Mouse (Mus musculus) limb, embryonic 15.5 days (tissue): ENCODE measurements at regions not wholly inside any gene's neighbourhood (a gene's known extent, or its start where the extent isn't known, plus 50 kb on each side); places are given as distances from the start of the nearest gene placed in this dataset.

Experiments
- ATAC-seq: fragments of 200-750 bp; cut with Nextera tagmentation; 2 replicates; pipeline ENCODE4 v1.8.0; 2017; ENCODE audit warnings: low read depth, moderate TSS enrichment; ENCODE audit not compliant: insufficient number of reproducible peaks, low FRiP score, low TSS enrichment
- H3K27ac ChIP-seq: fragments of 300-500 bp; sonication (generic); 2 replicates; pipeline ENCODE4 v1.5.1; 2015; ENCODE audit warnings: moderate library complexity, mild to moderate bottlenecking, inconsistent platforms
- H3K27me3 ChIP-seq: fragments of 300-500 bp; sonication (generic); 2 replicates; pipeline ENCODE4 v1.6.1; 2015; ENCODE audit warnings: inconsistent platforms
- H3K36me3 ChIP-seq: fragments of 300-500 bp; sonication (generic); 2 replicates; pipeline ENCODE4 v1.6.1; 2015; ENCODE audit warnings: inconsistent platforms
- H3K4me1 ChIP-seq: fragments of 300-500 bp; sonication (generic); 2 replicates; pipeline ENCODE4 v1.6.1; 2015; ENCODE audit warnings: inconsistent platforms
- H3K4me2 ChIP-seq: fragments of 300-500 bp; sonication (generic); 2 replicates; pipeline ENCODE4 v1.6.1; 2015; ENCODE audit warnings: mild to moderate bottlenecking, inconsistent platforms
- H3K4me3 ChIP-seq: fragments of 300-500 bp; sonication (generic); 2 replicates; pipeline ENCODE4 v1.5.1; 2015; ENCODE audit warnings: mild to moderate bottlenecking, inconsistent platforms
- H3K9ac ChIP-seq: fragments of 300-500 bp; sonication (generic); 2 replicates; pipeline ENCODE4 v1.6.1; 2015; ENCODE audit warnings: inconsistent platforms
- H3K9me3 ChIP-seq: fragments of 300-500 bp; sonication (generic); 2 replicates; pipeline ENCODE4 v1.6.1; 2016; ENCODE audit warnings: inconsistent platforms
- WGBS: fragments of 180-500 bp; shearing (Covaris S2); methylation state at CpG from one replicate; pipeline ENCODE4 v1.1.7; 2015; 5-methylcytosine and 5-hydroxymethylcytosine counted together

DNA sequence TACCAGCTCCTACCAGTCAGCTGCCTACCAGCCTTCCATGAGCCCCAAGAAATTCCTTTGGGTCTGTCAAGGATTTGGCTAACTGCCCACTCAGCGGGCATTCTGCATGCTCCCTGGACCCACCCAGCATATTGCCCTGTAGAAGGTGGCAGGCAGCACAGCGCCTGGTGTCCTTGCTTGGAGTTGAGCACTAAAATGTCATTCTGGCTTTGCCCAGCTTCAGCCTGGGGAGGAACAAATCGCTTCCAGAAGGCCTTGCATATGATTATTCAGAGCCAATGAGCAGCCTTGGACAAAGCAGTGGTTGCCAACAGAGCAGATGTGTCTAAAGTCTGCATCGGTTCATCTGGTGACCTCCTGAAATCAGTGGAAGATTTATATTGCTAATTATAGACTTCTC is 103.8 kb downstream of the Olig3 start:
- H3K9ac ChIP-seq = no peak overlapping the region
- H3K4me2 ChIP-seq = no peak overlapping the region
- no peaks in the 10 kb centered on the region for H3K9me3 ChIP-seq
- 56% methylated on average over 4 of the region's 4 CpGs for WGBS
- no peaks in the 10 kb centered on the region for H3K27me3 ChIP-seq
- no peak overlapping the region for H3K27ac ChIP-seq
- H3K4me1 ChIP-seq = no peaks in the 10 kb centered on the region
- no peaks in the 10 kb centered on the region for H3K36me3 ChIP-seq
- ATAC-seq = no peak
- no peak overlapping the region for H3K4me3 ChIP-seq

DNA sequence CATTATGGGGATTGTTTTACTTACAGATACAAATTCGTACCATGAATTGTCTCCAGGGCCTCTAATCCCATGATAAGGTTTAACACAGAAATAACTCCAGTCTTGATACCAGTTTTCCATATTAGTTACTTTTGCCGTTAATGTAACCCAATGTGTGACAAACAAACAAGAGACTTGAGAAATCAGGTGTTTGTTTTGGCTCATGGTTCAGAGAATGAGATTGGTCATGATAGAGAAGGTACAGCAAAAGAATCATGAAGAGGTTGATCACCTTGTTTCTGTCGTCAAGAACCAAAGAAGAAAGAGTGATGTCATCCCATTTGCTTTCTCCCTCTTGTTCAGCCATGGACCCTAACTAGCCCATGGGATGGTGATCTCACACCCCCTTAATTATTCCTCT is 107.5 kb downstream of the Olig3 start:
- H3K9ac ChIP-seq = no peak overlapping the region
- 72% methylated on average over 3 of the region's 3 CpGs for WGBS
- H3K4me2 ChIP-seq = no peak overlapping the region
- no peak overlapping the region for H3K4me3 ChIP-seq
- H3K27me3 ChIP-seq = no peaks in the 10 kb centered on the region
- H3K9me3 ChIP-seq = no peaks in the 10 kb centered on the region
- no peak for ATAC-seq
- no peak overlapping the region for H3K27ac ChIP-seq
- H3K36me3 ChIP-seq = no peaks in the 10 kb centered on the region
- no peaks in the 10 kb centered on the region for H3K4me1 ChIP-seq

DNA sequence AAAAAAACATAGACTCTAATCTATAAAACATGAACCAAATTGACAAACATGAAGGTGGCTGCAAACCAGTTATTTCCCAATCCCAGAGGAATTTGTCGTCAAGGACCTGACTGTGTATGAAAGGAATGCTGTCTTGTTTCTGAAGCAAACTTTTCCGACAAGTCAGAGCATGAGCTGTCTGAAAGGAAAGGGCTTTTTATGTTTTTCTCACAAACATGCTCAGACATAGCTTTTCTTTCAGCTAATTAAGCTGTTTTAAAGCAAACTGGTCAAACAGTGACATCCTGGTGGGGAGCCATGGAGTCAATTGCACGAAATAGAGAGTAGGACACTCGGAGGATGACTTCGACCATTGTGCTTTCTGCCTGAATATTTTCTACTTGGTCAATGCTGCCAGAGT is 108.2 kb downstream of the Olig3 start:
- Histone ChIP-seq H3K36me3 (no peaks in the 10 kb centered on the region), H3K4me3 (no peak overlapping the region), H3K27me3 (no peaks in the 10 kb centered on the region), H3K4me2 (no peak overlapping the region), H3K27ac (no peak overlapping the region; the same call in 1 of the 2 replicates), H3K9ac (no peak overlapping the region), H3K4me1 (no peaks in the 10 kb centered on the region), H3K9me3 (no peaks in the 10 kb centered on the region)
- ATAC-seq = no peak
- WGBS = 62% methylated on average over 5 of the region's 5 CpGs

DNA sequence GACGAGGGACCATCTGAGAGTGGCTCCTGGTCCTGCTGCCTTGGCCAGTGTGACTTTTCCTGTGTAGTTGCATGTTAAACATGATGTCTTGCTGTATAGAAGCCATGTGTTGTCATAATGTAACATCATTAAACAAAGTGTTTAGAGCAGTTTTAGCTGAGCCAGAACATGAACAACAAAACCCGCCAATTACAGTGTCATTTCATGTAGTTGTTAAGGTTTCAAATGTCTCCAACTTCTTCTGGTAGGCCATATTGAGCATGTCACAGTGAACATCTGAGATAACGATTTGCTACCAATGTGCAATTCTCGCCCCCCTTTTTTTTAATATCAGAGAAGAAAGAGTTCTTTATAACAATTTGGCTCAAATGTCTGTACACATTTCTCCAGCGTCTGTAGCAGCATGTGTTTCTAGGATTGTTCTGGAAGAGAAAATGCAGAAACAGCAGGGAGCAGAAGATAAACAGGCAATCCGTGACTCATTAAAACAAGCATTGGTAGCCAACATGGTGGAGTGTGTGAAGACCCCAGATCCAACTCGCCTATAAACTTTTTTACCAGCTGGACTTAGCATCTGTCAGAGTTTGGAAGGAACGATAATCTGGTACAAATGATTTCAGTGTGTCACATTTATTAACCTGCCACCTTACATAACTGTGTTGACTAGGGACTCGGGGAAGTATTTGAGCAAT is 115.2 kb downstream of the Olig3 start:
- Histone ChIP-seq H3K27me3 (no peaks in the 10 kb centered on the region), H3K9me3 (no peaks in the 10 kb centered on the region), H3K9ac (no peak overlapping the region), H3K4me2 (no peak overlapping the region), H3K4me3 (no peak overlapping the region), H3K36me3 (no peaks in the 10 kb centered on the region), H3K4me1 (peaks cover 12% of the 10 kb centered on the region), H3K27ac (no peak overlapping the region)
- no peak for ATAC-seq
- 39% methylated on average over 9 of the region's 9 CpGs for WGBS

DNA sequence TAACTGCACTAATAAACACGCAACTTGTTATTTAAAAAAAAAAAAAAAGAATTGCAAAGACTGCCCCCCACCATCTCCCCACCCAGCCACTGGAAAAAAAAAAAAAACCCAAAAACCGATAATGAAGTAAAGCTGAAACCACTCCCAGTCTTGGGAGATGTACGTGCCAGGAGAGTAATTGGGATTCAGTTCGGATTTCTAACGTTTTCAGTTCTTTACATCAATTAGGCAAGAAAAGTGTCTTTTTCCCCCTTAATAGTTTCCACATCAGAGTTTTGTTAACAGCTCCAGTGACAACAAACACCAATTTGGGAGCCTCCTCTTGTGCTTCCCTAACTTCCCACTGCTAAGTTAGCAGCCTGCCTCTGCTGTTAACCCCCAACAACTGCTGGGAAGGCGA is 115.7 kb downstream of the Olig3 start:
- Histone ChIP-seq H3K4me2 (peak overlapping the region; percentile 20), H3K27me3 (no peaks in the 10 kb centered on the region), H3K36me3 (no peaks in the 10 kb centered on the region), H3K27ac (no peak overlapping the region), H3K9ac (no peak overlapping the region), H3K4me3 (no peak overlapping the region), H3K4me1 (peaks cover 12% of the 10 kb centered on the region), H3K9me3 (no peaks in the 10 kb centered on the region)
- 18% methylated on average over 6 of the region's 6 CpGs for WGBS
- no peak for ATAC-seq

DNA sequence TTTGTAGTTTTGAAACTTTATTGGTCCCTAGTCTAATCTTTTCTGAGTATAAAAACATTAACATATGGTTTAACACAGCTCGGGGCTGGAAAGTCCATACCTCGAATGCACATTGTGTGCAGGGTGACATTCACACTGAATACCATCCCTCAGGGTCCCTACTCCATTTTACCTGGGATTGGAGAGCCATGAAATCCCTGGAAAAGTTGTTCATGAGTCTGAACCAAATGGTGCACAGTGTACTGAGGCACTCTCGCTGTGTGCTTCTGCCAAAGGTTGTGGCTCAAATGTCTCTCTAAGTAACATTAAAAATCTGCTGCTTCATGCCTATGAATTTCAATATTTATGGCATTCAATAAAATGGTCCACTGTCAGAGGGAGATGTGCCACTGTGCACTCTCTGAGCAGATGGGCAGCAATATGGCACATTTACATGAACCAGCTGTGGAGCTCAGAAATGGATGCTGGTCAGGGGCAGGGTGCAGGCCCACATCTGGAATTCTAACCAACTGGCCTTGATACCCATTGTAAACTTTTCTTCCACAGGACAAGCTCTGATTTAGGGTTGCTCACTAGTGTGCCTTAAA is 116.7 kb downstream of the Olig3 start:
- Histone ChIP-seq H3K4me1 (peaks cover 12% of the 10 kb centered on the region), H3K36me3 (no peaks in the 10 kb centered on the region), H3K9me3 (no peaks in the 10 kb centered on the region), H3K27me3 (no peaks in the 10 kb centered on the region), H3K27ac (no peak overlapping the region), H3K9ac (no peak overlapping the region), H3K4me2 (no peak overlapping the region), H3K4me3 (no peak overlapping the region)
- no peak for ATAC-seq
- 38% methylated on average over 3 of the region's 3 CpGs for WGBS

DNA sequence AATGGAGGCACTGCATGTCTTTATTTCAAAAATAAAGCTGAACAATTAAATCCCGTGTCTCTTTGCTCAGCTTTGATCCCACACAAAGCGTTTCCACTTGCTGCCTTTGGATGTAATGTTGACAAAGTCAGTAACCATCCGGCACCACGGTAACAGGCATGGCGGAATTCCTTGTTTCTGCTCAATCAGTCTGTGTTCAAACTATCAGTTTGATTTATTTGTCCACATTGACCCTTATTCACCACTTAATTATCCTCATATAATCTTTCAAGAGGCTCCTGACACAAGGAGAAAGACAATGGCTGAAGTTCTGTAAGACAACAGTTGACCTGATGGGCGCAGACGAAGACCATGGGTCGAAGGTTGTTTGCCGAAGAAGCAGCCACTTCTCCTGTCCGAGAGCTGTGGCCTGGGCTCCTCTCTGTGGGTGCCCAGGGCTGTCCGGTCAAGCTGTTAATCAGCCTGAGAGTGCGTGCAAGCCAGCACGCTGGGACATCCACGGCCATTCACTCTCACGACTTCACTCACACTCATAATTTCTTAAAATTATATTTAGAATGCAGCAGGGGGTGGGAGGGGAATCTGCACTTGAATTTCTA is 106.1 kb upstream of the Ifngr1 start:
- H3K27me3 ChIP-seq = no peaks in the 10 kb centered on the region
- WGBS = 81% methylated on average over 15 of the region's 15 CpGs
- no peaks in the 10 kb centered on the region for H3K9me3 ChIP-seq
- no peak overlapping the region for H3K27ac ChIP-seq
- no peak overlapping the region for H3K4me3 ChIP-seq
- no peaks in the 10 kb centered on the region for H3K36me3 ChIP-seq
- no peaks in the 10 kb centered on the region for H3K4me1 ChIP-seq
- ATAC-seq = no peak
- H3K9ac ChIP-seq = no peak overlapping the region
- no peak overlapping the region for H3K4me2 ChIP-seq

DNA sequence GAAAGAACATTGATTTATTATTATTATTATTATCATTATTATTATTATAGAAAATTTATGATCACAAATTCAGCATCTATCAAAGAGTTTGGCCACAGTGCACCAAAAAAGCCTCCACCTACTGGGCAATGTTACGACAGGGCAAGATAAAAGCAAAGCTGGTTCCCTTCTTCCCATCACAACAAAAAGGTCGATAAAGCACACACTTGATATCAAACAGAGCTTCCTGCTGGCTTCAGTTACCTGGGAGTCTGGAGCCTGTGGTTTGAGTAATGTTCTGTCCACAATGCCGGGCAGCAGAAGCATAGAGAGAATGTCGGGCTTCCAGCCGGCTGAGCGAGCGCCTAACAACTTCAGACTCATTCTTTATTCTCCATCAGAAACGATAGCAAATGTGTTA is 101.2 kb upstream of the Ifngr1 start:
- H3K4me1 ChIP-seq = no peaks in the 10 kb centered on the region
- H3K36me3 ChIP-seq = no peaks in the 10 kb centered on the region
- ATAC-seq = no peak
- 62% methylated on average over 8 of the region's 8 CpGs for WGBS
- no peak overlapping the region for H3K9ac ChIP-seq
- no peaks in the 10 kb centered on the region for H3K27me3 ChIP-seq
- H3K4me3 ChIP-seq = no peak overlapping the region
- no peaks in the 10 kb centered on the region for H3K9me3 ChIP-seq
- H3K4me2 ChIP-seq = no peak overlapping the region
- no peak overlapping the region for H3K27ac ChIP-seq

DNA sequence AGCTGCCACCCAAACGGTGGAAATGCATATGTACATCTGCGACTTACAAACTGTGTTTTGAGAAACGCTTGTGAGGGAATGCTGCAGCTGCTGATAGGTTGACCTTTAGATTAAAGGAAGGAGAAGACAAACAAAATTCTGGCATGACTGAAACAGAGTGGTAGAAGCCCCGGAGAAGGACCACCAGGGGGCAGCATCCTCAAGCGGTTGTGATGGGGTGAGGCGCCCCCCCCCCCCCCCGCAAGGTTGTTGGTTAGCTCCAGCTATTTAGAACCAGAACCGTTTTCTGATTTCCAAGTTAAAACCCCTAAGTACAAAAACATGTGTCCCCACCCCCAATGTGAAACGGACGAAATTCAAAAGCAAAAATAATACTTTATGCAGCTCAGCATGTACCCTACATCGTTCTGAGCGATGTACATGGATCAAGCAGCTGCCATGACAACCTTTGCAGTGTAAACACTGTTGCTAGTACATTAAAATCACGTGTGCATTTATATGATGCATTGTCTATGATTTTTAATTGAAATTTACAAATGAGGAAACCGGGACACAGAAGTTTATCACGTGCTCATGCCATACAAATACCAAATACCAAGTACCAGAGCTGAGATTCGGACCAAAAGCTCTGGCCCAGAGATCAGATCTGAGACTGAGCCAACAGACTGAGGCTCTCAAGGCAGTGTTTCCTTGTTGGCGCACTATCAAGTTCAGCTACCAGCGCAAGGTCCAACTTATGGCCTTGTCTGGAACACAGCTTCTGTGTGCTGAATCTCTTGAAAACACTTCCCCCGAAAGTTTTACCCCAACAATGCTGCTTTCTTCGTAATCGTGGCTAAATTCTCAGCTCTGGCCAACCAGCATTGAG is 100.0 kb upstream of the Ifngr1 start:
- 53% methylated on average over 21 of the region's 21 CpGs for WGBS
- H3K27ac ChIP-seq = no peak overlapping the region
- H3K4me1 ChIP-seq = no peaks in the 10 kb centered on the region
- no peaks in the 10 kb centered on the region for H3K27me3 ChIP-seq
- no peak for ATAC-seq
- no peaks in the 10 kb centered on the region for H3K36me3 ChIP-seq
- H3K4me3 ChIP-seq = no peak overlapping the region
- no peak overlapping the region for H3K4me2 ChIP-seq
- no peaks in the 10 kb centered on the region for H3K9me3 ChIP-seq
- H3K9ac ChIP-seq = no peak overlapping the region

DNA sequence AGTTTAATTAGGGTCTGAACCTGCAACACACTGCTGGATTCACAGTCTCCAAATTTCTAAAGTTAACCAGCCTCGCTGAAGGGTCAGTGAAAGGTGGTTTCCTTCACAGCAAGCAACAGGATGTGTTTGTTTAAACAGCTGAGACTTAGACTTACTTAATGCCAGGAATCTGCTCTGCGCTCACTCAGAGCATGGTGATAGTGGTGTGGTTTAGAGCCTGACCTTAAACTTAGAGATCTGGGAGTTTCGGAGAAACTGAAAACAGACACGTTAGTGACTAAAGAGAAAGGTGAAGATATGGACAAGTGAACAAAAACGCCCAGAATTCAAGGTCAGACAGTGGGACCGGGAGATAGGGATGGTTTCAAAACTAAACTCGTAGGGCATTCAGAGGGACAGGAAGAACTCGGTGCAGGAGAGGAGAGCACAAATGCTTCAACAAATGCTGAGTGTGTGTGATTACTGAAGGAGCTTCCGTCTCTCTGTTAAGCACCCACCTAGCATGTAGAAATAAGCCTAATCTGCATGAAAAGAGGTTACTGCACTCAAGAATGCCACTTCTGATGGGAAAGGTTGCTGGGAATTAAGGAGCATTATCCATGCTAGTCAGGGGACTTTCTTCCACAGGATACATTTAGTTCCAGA is 97.2 kb upstream of the Ifngr1 start:
- no peak for ATAC-seq
- H3K9me3 ChIP-seq = no peaks in the 10 kb centered on the region
- H3K9ac ChIP-seq = no peak overlapping the region
- no peaks in the 10 kb centered on the region for H3K27me3 ChIP-seq
- 30% methylated on average over 9 of the region's 9 CpGs for WGBS
- H3K4me3 ChIP-seq = no peak overlapping the region
- H3K4me2 ChIP-seq = no peak overlapping the region
- H3K27ac ChIP-seq = no peak overlapping the region
- H3K4me1 ChIP-seq = no peaks in the 10 kb centered on the region
- no peaks in the 10 kb centered on the region for H3K36me3 ChIP-seq

DNA sequence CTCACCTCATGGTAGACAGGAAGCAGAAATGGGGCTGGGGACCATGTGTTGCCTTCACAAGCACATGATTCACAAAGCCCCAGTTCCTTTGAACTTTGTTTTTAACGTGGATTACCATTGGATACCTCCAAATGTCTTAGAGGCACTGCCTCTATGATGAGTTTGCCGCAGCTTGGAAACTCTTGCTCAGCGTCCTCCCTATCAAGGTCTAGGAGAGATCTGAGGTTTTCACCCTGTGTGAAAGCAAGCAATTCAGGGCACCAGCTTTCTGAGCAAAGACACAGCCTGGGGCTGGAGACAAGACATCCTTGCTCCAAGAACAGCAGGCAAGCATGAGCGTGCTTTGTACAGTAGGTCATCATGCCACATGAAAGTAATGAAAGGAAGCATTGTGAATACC is 93.6 kb upstream of the Ifngr1 start:
- WGBS = 71% methylated on average over 4 of the region's 4 CpGs
- no peak overlapping the region for H3K27ac ChIP-seq
- no peak for ATAC-seq
- no peaks in the 10 kb centered on the region for H3K27me3 ChIP-seq
- no peaks in the 10 kb centered on the region for H3K9me3 ChIP-seq
- no peak overlapping the region for H3K4me3 ChIP-seq
- no peak overlapping the region for H3K9ac ChIP-seq
- H3K36me3 ChIP-seq = no peaks in the 10 kb centered on the region
- no peak overlapping the region for H3K4me2 ChIP-seq
- no peaks in the 10 kb centered on the region for H3K4me1 ChIP-seq
